Mouse (Mus musculus) cerebellum, adult 2 months (tissue): Measurements from ENCODE around the gene Sgce. TPM values are rescaled to one million over a fixed set of nuclear protein-coding genes. Genes with fewer than 3 reads are reported as not detected.
A peak's percentile ranks its signal among the peaks of the same experiment; 100 is the strongest.
"Not testable (repeated sequence)": the region's sequence is repeated elsewhere in the genome, so short reads cannot be mapped to it uniquely, and the experiment has no call there.

Experiments
- DNase-seq, 2 experiments: peaks; one replicate each; pipeline ENCODE4 v3.0.0; 2021
- H3K27ac ChIP-seq: fragments of 200-500 bp; 2 replicates; pipeline ENCODE4 v1.5.1; 2012; ENCODE audit warnings: low read length, control low read depth, inconsistent platforms; ENCODE audit not compliant: insufficient read depth
- H3K27me3 ChIP-seq: fragments of 200-500 bp; 2 replicates; pipeline ENCODE4 v1.6.1; 2012; ENCODE audit warnings: inconsistent platforms, mild to moderate bottlenecking, low read length, moderate library complexity; ENCODE audit not compliant: control insufficient read depth, insufficient read depth
- H3K4me1 ChIP-seq: fragments of 200-500 bp; 2 replicates; pipeline ENCODE4 v1.6.1; 2011; ENCODE audit warnings: low read length; ENCODE audit not compliant: control insufficient read depth, insufficient read depth
- H3K4me3 ChIP-seq: fragments of 200-500 bp; replicated peaks from 2 replicates; pipeline ENCODE3; 2011; ENCODE audit warnings: mild to moderate bottlenecking, low read depth, low read length, control low read depth; ENCODE audit not compliant: insufficient read depth
- CTCF ChIP-seq: fragments of 200-500 bp; IDR thresholded peaks from 2 replicates; pipeline ENCODE4 v1.5.1; 2011; ENCODE audit warnings: low read depth, mild to moderate bottlenecking, control low read depth, low read length, moderate library complexity, borderline replicate concordance; ENCODE audit not compliant: insufficient read depth
- POLR2A ChIP-seq: fragments of 200-500 bp; IDR thresholded peaks from 2 replicates; pipeline ENCODE4 v1.6.1; 2011; ENCODE audit warnings: low read length, control low read depth, borderline replicate concordance; ENCODE audit not compliant: insufficient read depth
- WGBS: fragments of 180-500 bp; shearing (Covaris S2); methylation state at CpG from one replicate; pipeline ENCODE4 v1.1.7; 2018; 5-methylcytosine and 5-hydroxymethylcytosine counted together
- polyA plus RNA-seq: library from polyadenylated mRNA; depleted of rRNA; stranded (reverse); fragments of >200 nt; gene quantifications from 2 replicates; pipeline ENCODE4 v1.2.3, GENCODE M21; 2012; rRNA removed

The Sgce gene
- polyA plus RNA-seq, result 39.5 and 40.5 TPM in 2 replicates

GRCm38 (mm10) chr6:4746696-4747439, at the start of gene Sgce, which contains the start of gene Peg10:
TSS of gene Sgce (minus strand) at chr6:4747207.
TSS of gene Peg10 (plus strand) at chr6:4747306.
- Histone ChIP-seq H3K27me3 (no peaks in the 10 kb centered on the region), H3K27ac (peak within 1 kb of the TSS; percentile 65), H3K4me3 (peak within 1 kb of the TSS; percentile 69), H3K4me1 (no peaks in the 10 kb centered on the region)
- peak; percentile 73 to 81 for DNase-seq
- TF ChIP-seq CTCF (peak; percentile 57), POLR2A (0 out of 2 replicates have a peak, but pooled peaks have one; percentile 3)
- 64% methylated on average over 38 of the region's 38 CpGs for WGBS

- no peak overlapping the region for H3K27ac ChIP-seq
- H3K4me3 ChIP-seq, result no peak overlapping the region
Measured at GRCm38 (mm10) chr6:4796281-4796680, 49.3 kb upstream of the Sgce start.

GRCm38 (mm10) chr6:4762252-4762651, 15.2 kb upstream of the Sgce start:
- Histone ChIP-seq H3K4me3 (no peak overlapping the region), H3K27ac (no peak overlapping the region), H3K4me1 (no peaks in the 10 kb centered on the region), H3K27me3 (no peaks in the 10 kb centered on the region)
- WGBS, result 32% methylated on average over 2 of the region's 2 CpGs
- no peak for DNase-seq
- TF ChIP-seq POLR2A, result no peak
- no peak for TF ChIP-seq CTCF

More at GRCm38 (mm10) chr6:4796281-4796680, 49.3 kb upstream of the Sgce start:
- Histone ChIP-seq H3K27me3 (no peaks in the 10 kb centered on the region), H3K4me1 (no peaks in the 10 kb centered on the region)
- TF ChIP-seq POLR2A, result no peak
- no peak for TF ChIP-seq CTCF
- DNase-seq, result no peak
- WGBS, result 92% methylated on average over 1 of the region's 1 CpGs

- not testable (repeated sequence) for H3K4me3 ChIP-seq, DNase-seq, H3K27me3 ChIP-seq, H3K4me1 ChIP-seq, H3K27ac ChIP-seq
- 39% methylated on average over 3 of the region's 3 CpGs for WGBS
Measured at GRCm38 (mm10) chr6:4761415-4762142, 14.6 kb upstream of the Sgce start.

GRCm38 (mm10) chr6:4754886-4755285, 7.9 kb upstream of the Sgce start:
- 80% methylated on average over 16 of the region's 16 CpGs for whole genome bisulfite sequencing
- Histone ChIP-seq H3K27me3 (no peaks in the 10 kb centered on the region), H3K4me1 (no peaks in the 10 kb centered on the region), H3K27ac (no peak overlapping the region), H3K4me3 (no peak overlapping the region)
- DNase-seq, result no peak
- TF ChIP-seq CTCF (no peak), POLR2A (no peak)

- TF ChIP-seq POLR2A (no peak), CTCF (no peak)
- DNase-seq, result no peak
- H3K4me3 ChIP-seq, result no peak overlapping the region
- no peaks in the 10 kb centered on the region for H3K4me1 ChIP-seq
- H3K27ac ChIP-seq, result no peak overlapping the region
- 91% methylated on average over 10 of the region's 10 CpGs for WGBS
- H3K27me3 ChIP-seq, result no peaks in the 10 kb centered on the region
Measured at GRCm38 (mm10) chr6:4754286-4754685, 7.3 kb upstream of the Sgce start.

GRCm38 (mm10) chr6:4751355-4751754, 4.3 kb upstream of the Sgce start:
- WGBS, result 85% methylated on average over 4 of the region's 4 CpGs
- Histone ChIP-seq H3K4me1 (no peaks in the 10 kb centered on the region), H3K27ac (no peak overlapping the region), H3K27me3 (no peaks in the 10 kb centered on the region), H3K4me3 (no peak overlapping the region)
- DNase-seq, result no peak
- TF ChIP-seq POLR2A, result no peak
- no peak for TF ChIP-seq CTCF

- Histone ChIP-seq H3K27ac (no peak overlapping the region), H3K4me1 (no peaks in the 10 kb centered on the region), H3K4me3 (peak overlapping the region; percentile 62), H3K27me3 (no peaks in the 10 kb centered on the region)
- WGBS, result 51% methylated on average over 22 of the region's 22 CpGs
- no peak for TF ChIP-seq POLR2A
- no peak for TF ChIP-seq CTCF
- DNase-seq, result peak; percentile 96
Measured at GRCm38 (mm10) chr6:4749091-4749490, 2.1 kb upstream of the Sgce start.
